Mouse (Mus musculus) lung, postnatal 0 days (tissue): ENCODE data around the gene Smim26.

ENCODE experiments used
- CTCF ChIP-seq: IDR thresholded peaks from 2 replicates; pipeline ENCODE4 v1.5.1; 2016; ENCODE audit warnings: antibody characterized with exemption, mild to moderate bottlenecking
- EP300 ChIP-seq: IDR thresholded peaks from 2 replicates; pipeline ENCODE4 v1.6.1; 2016; ENCODE audit warnings: antibody characterized with exemption, mild to moderate bottlenecking, control low read depth

DNA sequence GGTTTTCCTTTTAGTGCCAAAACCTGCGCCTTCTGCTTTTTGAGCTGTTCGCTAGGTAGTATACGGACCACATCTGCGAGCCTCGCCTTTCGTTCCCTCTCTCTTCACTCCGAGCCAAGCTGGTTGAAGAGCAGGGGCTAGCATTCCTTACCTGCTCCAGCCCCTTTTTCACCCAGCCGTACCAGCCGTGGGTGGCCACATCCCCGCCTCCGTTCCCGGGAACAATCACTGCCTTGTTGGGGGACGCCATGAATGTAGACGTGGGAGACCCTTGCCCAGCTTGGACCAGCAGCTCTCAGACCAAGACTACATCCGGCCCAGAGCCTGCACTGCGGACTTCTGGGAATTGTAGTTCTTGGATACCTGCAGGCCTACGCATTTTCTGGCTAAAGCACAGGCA, 43.3 kb upstream of the Smim26 start, which contains the start of gene Rbbp9:
- no peak for TF ChIP-seq CTCF
- no peak for TF ChIP-seq EP300
